Mouse (Mus musculus) gastrocnemius, postnatal 14 days (tissue): ENCODE measurements around the gene Ovgp1. TPM values are rescaled to one million over a fixed set of nuclear protein-coding genes. Genes with fewer than 3 reads are reported as not detected.
"Not testable (repeated sequence)": the region's sequence is repeated elsewhere in the genome, so short reads cannot be mapped to it uniquely, and the experiment has no call there.

Experiments used
- DNase-seq: peaks from one replicate; pipeline ENCODE4 v3.0.0; 2021; ENCODE audit warnings: mixed read lengths
- intact Hi-C: fragments of 180-260 bp; cut with DNase I; formaldehyde crosslinking; loops from one replicate; pipeline ENCODE4 v1.15.1; 2025; ENCODE audit warnings: low total_unique reads
- total RNA-seq, 2 experiments: library from RNA; stranded (reverse); gene quantifications; 2 replicates each; pipeline ENCODE4 v1.2.3; 2021

Gene Ovgp1
- total RNA-seq, 2 experiments from 2014 or later: 0.60 to 0.86 TPM

DNA sequence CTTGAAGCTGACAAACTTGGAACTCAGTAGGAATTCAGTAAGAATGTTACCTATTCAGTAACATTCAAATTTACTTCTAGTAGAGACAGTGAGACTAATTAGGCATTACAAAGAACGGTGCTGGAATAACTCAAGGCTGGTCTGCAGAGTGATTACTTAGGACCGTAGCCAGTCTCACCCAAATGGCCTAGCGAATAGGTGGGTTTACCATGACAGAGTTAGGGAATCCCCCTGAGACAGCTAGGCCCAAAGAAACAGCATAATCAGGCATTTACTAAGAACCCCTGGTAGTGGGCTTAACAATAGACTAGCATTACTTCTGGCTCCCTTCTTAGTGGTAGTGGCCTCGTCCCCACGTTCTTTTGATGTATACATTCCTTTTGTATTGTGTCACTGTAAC, 16.1 kb downstream of the Ovgp1 start:
- intact Hi-C loops: loop anchor here (5.0 kb wide), 1 partner anchor 458 kb away; no protein-coding TSS in a partner anchor
- not testable (repeated sequence) for DNase-seq

DNA sequence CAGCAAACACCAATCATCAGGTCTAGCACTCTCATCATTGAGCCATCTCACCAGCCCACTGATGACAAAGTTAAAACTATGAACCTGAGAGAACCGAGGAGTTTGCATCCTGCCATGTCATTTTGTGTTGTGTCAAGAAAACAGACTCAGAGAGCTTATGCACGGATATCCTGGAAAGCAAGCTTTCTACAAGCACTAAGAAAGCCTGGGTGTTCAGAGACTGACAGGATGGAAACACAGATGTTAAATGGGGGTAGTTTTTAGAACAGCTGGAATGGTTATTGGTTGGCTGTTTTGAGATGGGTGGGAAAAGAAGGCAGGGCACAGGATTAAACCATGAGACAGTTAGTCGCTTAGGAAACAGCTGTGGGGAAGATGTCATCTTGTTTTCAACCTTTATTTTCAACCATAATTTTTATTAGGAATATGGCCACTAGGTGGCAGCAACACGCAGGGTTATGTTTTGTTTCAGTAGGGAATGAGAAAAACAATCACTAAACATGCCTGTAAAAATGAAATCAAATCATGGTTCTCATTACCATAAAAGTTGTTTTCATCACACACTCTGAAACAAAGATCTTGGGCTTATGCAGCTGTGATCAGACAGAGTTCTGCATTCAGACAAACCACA, 18.3 kb downstream of the Ovgp1 start:
- DNase-seq: peak; percentile 28
- intact Hi-C loops: loop anchor here (5.0 kb wide), 1 partner anchor 456 kb away; no protein-coding TSS in a partner anchor

DNA sequence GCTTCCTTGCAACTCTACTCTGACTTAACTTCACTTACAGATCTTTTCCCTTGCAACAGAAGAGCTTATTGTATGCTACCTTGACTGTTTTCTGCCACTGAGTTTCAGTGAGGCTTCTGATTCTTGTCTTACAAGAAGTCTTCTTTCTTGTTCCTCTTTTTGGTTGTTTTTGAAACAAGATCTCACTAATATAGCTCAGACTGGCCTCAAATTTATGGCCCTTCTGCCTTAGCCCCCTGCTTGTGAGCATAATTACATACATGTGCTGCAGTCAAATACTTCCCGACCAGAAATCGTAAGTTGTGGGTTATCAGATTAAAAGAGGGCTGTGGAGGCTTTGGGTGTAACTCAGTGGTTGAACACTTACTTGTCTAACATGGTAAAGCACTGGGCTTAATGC, 21.2 kb downstream of the Ovgp1 start:
- intact Hi-C loops: loop anchor here (5.0 kb wide), 1 partner anchor 453 kb away; no protein-coding TSS in a partner anchor
- no peak for DNase-seq

DNA sequence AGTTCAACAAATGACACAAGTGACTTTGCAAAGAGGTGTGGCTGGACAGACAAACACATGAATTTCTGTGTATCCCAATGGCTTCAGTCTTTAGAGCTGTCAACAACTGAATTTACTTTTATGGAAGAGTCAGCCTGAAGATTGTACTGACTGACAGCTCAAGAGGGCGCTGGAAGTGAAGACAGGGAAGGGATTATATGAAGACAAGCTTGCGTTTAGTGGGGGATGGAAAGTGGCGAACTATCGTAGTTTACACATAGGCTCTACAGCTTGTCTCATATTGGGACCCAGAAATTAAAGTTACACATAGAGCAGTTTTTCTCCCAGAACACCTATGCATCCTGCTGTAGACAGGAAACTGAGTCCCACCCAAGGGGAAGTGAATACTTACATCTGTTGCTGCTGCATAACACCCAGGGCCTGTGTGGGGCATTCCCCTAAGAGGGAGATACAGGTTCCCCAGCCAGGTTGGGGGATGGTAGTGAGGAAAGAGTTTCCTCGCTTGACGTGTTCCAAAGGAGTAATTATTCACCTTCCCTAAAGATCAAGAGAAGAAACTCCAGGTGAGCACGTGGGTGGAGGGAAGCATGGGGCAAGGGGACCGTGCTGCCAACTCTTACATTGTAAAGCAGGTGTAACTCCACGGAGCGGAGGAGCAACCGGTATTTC, 27.3 kb downstream of the Ovgp1 start:
- DNase-seq: no peak
- intact Hi-C loops: no loop called here

DNA sequence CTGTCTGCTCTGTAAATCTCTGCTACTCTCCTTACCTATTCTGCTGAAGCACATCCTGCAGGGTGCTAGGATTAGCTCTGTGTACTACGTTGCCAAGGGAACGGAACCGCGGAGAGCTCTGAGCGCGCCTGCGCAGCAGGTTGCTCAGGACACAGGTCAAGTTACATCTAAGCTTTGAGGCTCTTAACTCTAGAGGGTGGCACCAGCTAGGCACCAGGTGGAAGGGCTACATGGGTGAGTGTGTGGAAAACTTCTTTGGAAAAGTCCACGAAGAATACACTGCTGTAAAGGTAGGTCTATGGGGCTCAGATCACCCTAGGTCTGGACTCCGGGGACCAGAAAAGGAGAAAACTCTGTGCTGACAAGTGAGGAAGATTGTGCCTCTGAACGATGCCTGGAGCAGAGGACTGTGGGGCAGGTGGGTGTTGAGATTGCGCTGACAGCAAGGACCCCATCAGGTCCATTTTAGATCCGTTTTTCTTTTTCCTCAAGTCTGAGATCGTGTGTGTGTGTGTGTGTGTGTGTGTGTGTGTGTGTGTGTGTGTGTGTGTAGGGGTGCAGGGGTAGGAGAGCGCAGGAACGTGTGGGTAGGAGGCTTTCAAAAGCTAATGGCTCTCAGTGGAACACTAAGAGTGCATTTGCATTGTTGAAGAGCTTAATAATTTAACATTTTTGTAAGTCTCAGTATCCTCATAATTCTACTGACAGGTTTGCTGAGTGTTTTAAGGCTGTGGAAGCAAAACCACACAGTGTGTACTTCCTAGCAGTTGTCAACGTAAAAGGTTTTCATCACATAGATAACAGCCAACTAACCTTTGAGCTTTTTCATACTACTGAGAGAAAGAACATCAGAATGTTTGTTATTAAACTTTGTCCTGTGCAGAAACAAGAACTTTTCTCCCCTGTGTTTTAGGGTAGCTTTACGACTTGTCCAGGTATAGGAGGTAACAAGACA, 28.2 kb downstream of the Ovgp1 start:
- intact Hi-C loops: no loop called here
- no peak for DNase-seq

DNA sequence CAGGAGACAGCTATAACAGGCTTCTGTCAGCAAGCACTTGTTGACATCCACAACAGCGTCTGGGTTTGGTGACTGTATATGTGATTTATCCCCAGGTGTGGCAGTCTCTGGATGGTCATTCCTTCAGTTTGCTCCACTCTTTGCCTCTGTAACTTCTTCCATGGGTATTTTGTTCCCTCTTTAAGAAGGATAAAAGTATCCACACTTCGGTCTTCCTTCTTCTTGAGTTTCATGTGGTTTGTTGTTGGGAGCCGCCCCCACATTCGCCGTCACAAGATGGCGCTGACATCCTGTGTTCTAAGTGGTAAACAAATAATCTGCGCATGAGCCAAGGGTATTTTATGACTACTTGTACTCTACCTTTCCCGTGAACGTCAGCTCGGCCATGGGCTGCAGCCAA, 29.8 kb downstream of the Ovgp1 start:
- DNase-seq, intact Hi-C loops: not testable (repeated sequence)

DNA sequence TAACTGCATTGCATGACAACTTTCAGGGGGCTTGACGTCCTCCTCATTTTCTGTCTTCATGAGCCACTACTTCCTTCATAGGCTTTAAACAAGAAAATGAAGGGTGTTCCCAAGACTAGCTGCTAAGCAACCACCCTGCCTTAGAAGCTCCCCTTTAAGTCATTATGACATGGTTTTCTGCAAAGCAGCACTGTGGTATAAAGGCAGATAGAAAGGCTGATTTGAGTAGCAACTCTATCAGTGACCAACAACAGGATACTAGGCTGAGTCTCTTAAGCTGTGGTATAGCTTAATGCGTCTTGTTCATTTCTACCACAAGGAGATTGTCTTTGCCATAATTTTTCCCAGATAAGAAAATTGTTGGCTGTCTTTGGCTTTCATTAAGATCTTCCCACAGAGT, 41.0 kb downstream of the Ovgp1 start, which contains the start of gene Pifo:
Pifo (minus strand) TSS at position 101 of the 400 bp plus-strand sequence.
- DNase-seq: no peak
- intact Hi-C loops: no loop called here

DNA sequence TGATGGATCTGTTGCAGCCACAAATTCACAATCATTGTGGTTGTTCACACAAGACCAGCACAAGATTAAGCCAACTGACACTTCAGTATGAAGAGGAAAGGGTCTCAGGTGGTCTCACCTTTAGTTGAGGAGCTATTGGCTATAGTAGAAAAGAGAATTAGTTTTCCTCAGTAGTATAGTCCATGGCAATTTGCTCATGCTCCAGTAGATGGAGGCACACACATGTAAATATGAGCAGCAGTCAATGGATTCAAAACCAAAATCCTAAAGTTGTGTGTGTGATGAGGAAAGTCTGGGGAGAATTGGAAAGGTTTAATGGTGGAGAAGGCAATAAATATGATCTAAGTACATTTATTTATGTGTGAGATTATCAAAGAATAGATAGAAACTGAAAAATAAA, 48.3 kb downstream of the Ovgp1 start:
- intact Hi-C loops: no loop called here

DNA sequence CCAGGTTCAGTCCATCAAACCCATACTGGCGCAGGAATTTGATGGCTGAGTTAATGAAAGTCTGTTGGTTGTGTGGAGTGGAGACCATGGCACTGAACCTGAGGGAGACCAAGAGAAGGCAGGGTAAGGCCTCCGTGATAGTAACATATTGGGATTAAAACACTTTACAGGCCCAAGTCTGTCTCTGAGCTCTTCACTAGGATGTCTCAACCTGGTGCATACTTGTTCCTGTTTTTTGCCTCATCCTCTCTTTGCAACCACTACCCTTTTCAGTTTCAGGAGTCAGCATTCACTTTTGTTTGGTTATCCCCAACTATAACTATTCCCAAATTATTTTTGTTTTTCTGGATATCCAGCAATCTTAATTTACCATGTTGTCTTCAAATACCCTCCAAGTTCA, 50.6 kb downstream of the Ovgp1 start:
- intact Hi-C loops: no loop called here
- DNase-seq: no peak

More for the DNA sequence above, 48.3 kb downstream of the Ovgp1 start:
- no peak for DNase-seq

DNA sequence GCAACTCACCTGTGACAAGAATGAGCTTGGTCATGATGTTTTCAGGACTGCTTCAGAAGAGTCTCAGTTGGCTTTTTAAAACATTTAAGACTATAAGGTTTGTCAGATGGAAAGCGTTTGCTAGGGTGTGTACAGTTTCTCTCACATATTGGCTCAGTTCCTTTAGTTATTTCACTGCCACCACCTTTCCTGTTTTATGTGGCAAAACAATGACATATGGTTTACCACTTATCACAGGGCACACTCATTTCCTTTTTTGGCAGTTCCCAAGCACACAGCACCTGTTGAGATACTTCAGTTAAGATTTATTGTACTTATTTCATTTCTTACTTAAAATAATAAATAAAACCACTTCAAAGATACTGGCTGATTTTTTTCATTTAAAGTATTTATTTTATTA, 59.3 kb downstream of the Ovgp1 start, which contains the start of gene Chil5:
Chil5 (minus strand) TSS at position 34 of the 400 bp plus-strand sequence.
- DNase-seq: no peak
- intact Hi-C loops: no loop called here

Other genes starting within 250 kb of the Ovgp1 start
- 100 to 1,000 TPM in 1 of 2 experiments, 10 to 100 TPM in 1; 95.3 to 107 TPM for gene Rap1a, start 172.4 kb upstream of the Ovgp1 start, total RNA-seq
- gene Adora3, start 102.9 kb upstream of the Ovgp1 start, total RNA-seq: not detected
- gene Tmigd3, start 102.8 kb upstream of the Ovgp1 start, total RNA-seq: not detected
- under 1 TPM; 0.44 to 0.74 TPM for gene I830077J02Rik, start 41.0 kb upstream of the Ovgp1 start, total RNA-seq
- gene Wdr77, start 14.3 kb upstream of the Ovgp1 start, total RNA-seq: 10 to 100 TPM; 30.2 to 38.2 TPM
- 100 to 1,000 TPM; 598 to 698 TPM for gene Atp5f1, start 13.6 kb upstream of the Ovgp1 start, total RNA-seq
- gene Pifo, start 40.9 kb downstream of the Ovgp1 start, total RNA-seq: not detected
- gene Chil5, start 59.1 kb downstream of the Ovgp1 start, total RNA-seq: under 1 TPM in 1 of 2 experiments, not detected in 1; 0.29 TPM
- not detected for gene Chia1, start 139.5 kb downstream of the Ovgp1 start, total RNA-seq
- not detected for gene Chil3, start 193.9 kb downstream of the Ovgp1 start, total RNA-seq
- gene Chil4, start 245.8 kb downstream of the Ovgp1 start, total RNA-seq: not detected